Mouse (Mus musculus): ENCODE measurements at regions not wholly inside any gene's neighbourhood (a gene's known extent, or its start where the extent isn't known, plus 50 kb on each side); places are given as distances from the start of the nearest gene placed in this dataset.

- intact Hi-C loops (cut with DNase I): no loop called here
- DNase-seq (ENCODE audit: low spot score in 2 of 2): no peak
Measured at GRCm38 (mm10) chr16:55698489-55698892, 140.2 kb downstream of the Nfkbiz start.

- intact Hi-C loops (cut with DNase I): no loop called here
- no peak for DNase-seq (ENCODE audit: low spot score in 2 of 2)
Measured at GRCm38 (mm10) chr16:55691069-55691468, 147.6 kb downstream of the Nfkbiz start.

DNA sequence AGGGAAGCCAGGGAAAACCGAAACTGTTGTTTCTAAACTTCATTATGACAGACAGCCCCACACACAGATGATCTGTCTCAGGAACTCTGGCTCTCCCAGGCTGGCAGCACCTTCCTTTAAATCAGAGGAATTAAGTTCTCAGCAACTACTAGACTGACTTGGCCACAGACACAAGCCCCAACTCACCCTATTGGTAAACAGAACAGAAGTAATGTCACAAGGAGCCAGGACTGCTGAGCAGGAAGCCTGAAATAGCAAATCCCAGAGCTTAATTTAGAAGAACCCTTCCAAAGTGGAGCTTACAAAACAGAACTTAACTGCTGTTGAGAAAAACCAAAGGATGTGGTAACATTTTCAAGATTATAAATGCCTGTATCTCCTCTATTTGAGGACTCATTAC, 174.8 kb downstream of the Nfkbiz start:
- intact Hi-C loops (cut with DNase I): no loop called here
- peak in 1 of 2 experiments; percentile 2 for DNase-seq (ENCODE audit: low spot score in 2 of 2)

- no peak for DNase-seq (ENCODE audit: low spot score in 2 of 2)
- intact Hi-C loops (cut with DNase I): no loop called here
Measured at GRCm38 (mm10) chr16:55636667-55637450, 201.8 kb downstream of the Nfkbiz start.

GRCm38 (mm10) chr16:55636224-55636623, 202.5 kb downstream of the Nfkbiz start:
- intact Hi-C loops (cut with DNase I): no loop called here
- DNase-seq (ENCODE audit: low spot score in 2 of 2): no peak

- DNase-seq (ENCODE audit: low spot score in 2 of 2): no peak
- intact Hi-C loops (cut with DNase I): no loop called here
Measured at GRCm38 (mm10) chr16:55634691-55635090, 204.0 kb downstream of the Nfkbiz start.

DNA sequence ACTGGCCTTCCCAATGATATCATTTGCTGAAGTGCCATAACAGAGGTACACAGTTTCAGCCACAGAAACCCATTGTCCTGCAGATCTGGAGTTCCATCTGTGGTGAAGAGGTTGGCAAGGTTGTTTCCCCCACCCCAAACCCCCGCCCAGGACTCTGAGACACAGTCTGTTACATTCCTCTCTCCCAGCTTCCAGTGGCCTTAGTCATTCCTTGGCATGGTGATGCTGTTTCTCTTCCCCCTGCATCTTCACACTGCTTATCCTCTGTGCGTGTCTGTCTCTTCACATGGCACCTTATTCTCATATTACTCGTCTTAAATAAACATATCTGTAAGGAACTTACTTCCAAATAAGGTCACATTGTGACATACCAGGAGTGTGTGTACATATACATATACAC, 206.5 kb downstream of the Nfkbiz start:
- intact Hi-C loops (cut with DNase I): no loop called here

GRCm38 (mm10) chr16:55631637-55632036, 207.1 kb downstream of the Nfkbiz start:
- intact Hi-C loops (cut with DNase I): no loop called here
- no peak for DNase-seq (ENCODE audit: low spot score in 2 of 2)

More for the DNA sequence above, 206.5 kb downstream of the Nfkbiz start:
- no peak for DNase-seq (ENCODE audit: low spot score in 2 of 2)

DNA sequence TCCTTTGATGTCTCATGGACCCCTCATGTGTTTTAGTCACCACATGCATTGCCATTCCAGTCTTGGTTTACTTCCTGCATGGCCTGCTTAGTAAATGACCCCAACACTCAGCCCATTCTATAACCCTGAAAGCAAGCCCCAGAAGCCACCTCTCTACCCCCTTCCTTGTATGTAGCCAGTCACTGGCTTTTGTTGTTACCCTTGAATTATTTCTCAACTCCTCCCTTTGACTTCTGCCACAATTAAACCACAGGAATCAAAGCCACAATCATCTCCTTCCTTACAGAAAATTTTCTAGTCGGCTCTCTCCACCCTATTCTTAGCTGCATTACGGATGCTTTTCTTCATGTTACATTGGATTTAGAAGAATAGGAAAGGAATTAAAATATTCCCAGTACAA, 207.7 kb downstream of the Nfkbiz start:
- DNase-seq (ENCODE audit: low spot score in 2 of 2): no peak
- intact Hi-C loops (cut with DNase I): no loop called here

GRCm38 (mm10) chr16:55627531-55627930, 211.2 kb downstream of the Nfkbiz start:
- intact Hi-C loops (cut with DNase I): no loop called here
- no peak for DNase-seq (ENCODE audit: low spot score in 2 of 2)

- intact Hi-C loops (cut with DNase I): no loop called here
- no peak for DNase-seq (ENCODE audit: low spot score in 2 of 2)
Measured at GRCm38 (mm10) chr16:55623422-55623821, 215.3 kb downstream of the Nfkbiz start.

- intact Hi-C loops (cut with DNase I): no loop called here
- DNase-seq (ENCODE audit: low spot score in 2 of 2): no peak
Measured at GRCm38 (mm10) chr16:55619731-55620130, 219.0 kb downstream of the Nfkbiz start.

DNA sequence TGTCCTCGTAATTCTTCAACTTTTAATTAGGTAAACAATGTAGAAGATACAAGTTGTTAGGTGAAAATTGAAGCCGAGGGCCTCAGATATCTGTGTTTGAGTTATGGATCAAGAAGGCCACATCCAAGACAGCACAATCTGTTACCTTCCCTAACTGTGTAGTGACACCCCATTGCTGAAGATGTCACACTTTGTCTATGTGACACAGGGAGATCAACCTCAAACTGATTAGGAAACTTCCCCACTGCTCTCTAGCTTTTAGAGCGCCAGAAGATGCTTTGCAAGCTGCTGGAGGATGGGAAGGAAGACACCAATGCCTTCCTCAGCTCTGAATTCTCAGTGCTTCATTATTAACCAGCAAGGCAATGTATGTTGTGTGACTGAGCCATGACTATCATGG, 220.7 kb downstream of the Nfkbiz start:
- no peak for DNase-seq (ENCODE audit: low spot score in 2 of 2)
- intact Hi-C loops (cut with DNase I): no loop called here

DNA sequence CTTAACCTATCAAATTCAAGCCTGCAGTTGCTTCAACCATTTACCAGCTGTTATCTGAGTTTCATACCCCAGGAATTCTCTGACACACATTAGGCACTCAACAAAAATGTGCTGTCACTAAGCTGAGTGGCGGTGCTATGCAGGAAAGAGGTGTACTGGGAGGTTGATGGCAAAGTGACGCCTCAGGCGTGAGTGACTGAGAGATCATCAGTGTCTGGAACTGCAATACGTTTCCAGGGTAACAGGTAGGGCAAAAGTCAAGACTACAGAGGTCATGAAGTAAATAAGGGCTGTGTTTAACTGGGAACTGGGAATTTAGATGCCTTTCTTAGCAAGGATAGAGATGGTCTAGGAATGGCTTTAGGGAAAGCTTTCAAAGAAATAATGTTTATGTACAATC, 221.2 kb downstream of the Nfkbiz start:
- no peak for DNase-seq (ENCODE audit: low spot score in 2 of 2)
- intact Hi-C loops (cut with DNase I): no loop called here

DNA sequence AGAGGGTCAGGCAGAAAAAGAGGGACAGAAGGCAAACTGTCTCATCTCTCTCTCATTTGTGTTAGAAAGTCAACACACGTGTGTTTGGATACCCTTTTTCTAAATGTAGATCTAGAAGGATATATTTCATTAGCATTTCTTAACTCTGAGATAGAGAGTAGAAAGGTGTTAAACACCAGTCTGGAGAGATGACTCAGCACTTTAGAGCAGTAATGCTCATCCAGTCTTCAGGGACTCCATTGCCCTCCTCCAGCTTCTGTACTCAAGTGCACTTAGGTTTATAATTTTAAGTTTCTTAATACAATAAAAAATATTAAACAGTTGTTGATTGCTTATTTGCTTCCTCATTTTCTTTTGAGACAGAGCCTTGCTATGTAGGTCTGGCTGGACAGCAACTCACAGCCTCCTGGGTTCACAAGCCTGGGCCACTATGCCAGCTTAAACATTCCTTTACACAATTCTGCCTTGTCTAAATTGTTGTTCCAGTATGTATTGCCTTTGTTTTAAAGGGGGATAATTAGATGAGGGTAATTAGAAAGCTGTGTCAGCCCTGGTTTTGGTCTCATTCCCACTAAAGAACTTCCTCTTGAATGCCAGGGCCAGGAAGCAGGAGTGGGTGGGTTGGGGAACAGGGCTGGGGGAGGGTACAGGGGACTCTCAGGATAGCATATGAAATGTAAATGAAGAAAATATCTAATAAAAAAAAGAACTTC, 222.1 kb downstream of the Nfkbiz start:
- intact Hi-C loops (cut with DNase I): no loop called here
- DNase-seq (ENCODE audit: low spot score in 2 of 2): no peak

DNA sequence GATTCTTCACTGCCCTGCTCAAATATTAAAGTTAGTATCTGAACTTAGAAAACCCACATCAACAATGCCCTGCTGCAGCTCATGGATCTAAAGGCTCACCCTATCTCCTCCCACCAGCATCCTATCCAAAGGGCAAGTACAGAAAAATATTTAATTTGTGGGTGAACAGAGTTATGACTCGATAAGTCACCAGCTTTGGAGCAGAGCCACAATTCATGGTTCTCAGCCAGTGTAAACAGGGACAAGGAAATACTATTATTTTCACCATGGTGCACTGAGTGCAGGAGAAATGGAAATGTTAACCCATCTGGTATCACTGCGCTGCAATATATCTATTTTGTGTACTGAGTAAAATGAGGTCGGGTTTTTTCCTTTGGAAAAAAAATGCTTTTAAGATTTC, 225.8 kb downstream of the Nfkbiz start:
- intact Hi-C loops (cut with DNase I): no loop called here
- DNase-seq (ENCODE audit: low spot score in 2 of 2): no peak

DNA sequence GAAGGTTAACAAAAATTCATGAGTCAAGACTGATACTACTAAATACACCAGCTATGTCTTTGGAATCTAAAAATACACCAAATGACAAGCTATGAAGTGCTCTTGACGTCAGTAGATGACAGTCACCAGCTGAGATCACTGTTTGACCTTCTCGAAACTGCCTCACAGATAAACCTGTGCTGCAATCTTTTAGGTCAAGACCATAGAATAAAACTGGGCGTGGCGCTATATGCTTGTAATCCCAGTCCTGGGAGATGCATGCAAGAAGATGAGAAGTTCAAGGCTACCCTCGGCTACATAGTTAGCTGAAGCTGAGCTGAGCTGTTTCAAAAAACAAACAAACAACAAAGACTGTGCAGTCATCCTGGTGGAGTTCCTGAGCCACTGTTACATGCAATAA, 226.7 kb downstream of the Nfkbiz start:
- intact Hi-C loops (cut with DNase I): no loop called here
- DNase-seq (ENCODE audit: low spot score in 2 of 2): no peak

GRCm38 (mm10) chr16:55611172-55611571, 227.5 kb downstream of the Nfkbiz start:
- intact Hi-C loops (cut with DNase I): no loop called here
- no peak for DNase-seq (ENCODE audit: low spot score in 2 of 2)

GRCm38 (mm10) chr16:55608361-55608760, 230.3 kb downstream of the Nfkbiz start:
- no peak for DNase-seq (ENCODE audit: low spot score in 2 of 2)
- intact Hi-C loops (cut with DNase I): no loop called here

DNA sequence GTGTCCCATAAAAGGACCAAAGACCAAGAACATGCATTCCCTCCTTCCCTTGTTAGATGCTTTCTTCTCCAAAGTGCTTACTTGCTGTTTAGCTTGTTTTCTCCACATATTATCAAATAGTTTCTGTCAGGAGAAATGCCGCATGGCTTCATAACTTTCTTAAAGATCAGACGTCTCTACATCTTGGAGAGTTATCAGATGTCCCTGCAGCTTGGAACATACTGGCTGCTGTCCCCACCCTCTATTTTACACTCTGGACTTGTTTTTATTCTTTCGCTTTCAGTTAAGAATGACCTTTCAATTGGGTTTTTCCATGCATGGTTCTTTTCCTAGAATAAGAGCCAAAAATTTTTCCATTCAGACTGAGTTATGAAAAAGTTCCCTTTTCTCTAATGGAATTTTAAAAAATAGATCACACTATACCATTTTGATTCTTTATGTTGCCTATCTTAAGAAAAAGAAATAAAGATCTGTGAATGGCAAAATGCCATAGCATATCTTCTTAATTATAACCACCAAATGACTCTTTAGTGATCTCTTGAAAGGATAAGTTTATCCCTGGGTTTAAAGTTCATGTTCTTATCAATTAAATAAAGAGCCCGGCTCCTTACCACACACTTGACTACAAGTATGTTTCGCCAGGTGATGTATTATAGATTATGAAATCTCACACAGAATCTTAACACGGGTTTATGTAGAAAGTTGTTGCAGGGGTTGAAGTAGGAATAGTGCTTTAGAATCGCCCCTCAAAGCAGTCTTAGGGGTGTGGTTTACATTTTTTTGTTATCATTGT, 232.1 kb downstream of the Nfkbiz start:
- no peak for DNase-seq (ENCODE audit: low spot score in 2 of 2)
- intact Hi-C loops (cut with DNase I): no loop called here

All from left cerebral cortex, postnatal 14 days (tissue).